Mouse (Mus musculus): Measurements from ENCODE around the gene Polr2h.

Gene Polr2h

DNA sequence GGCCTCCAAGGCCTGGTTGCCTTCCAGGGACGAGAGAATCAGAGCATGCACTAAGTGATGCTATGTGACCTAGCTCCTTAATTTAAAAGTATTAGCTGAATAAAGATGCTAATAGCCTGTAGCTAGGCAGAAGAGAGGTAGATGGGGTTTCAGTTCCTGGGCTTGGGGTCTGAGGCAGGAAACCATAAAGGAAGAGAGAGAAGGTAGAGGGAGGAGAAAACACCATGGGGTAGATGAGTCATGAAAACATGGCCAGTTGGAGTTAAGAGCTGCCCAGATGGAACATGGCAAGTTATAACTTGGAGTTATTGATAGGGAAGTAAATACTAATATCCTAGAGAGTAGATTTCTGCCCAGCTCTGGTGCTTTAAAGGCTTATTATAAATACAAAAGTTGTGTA is 39.9 kb downstream of the Polr2h start:
- in situ Hi-C loops (cut with MboI; ENCODE audit: low sequenced_read_pairs) = no loop called here

DNA sequence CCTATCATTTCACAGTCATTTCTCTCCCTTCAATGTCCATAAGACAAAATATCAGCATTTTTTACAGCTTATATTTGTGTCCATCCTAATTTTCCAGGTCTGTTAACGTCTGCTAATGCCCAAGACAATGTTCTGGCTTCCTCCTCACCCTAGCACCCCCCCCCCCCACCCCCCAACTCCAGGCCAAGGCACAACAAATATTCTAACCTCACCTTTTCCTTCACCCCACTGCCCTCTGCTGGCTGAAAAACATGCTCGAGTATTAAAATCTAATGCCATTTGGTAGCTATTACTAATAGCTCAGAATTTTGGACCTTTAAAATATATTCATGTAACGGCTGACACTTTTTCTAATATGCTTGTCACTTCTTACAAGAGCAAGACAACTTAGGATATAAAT is 44.2 kb downstream of the Polr2h start:
- in situ Hi-C loops (cut with MboI; ENCODE audit: low sequenced_read_pairs) = no loop called here

DNA sequence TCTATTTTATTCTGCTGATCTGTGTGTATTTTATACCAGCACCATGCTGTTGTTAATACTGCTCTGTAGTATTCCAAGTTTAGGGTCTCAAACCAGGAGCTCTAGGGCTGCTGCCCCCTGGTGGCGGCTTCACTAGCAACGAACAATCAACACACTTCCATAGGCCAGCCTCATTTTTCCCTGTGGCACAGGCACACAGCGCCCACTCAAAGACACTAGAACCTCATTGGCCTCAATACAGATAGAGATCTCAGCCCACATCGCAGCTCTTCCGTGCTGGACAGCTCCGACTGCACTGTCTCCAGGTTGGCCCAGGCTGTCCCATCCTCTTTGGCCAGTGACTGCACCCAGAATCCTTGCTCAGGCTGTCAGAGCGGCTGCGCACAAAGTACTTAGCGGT is 47.8 kb downstream of the Polr2h start:
- in situ Hi-C loops (cut with MboI; ENCODE audit: low sequenced_read_pairs) = no loop called here

Measured in CH12F3 (cell line).